Mouse (Mus musculus): ENCODE results near the gene Cyb561. TPM values are rescaled to one million over a fixed set of nuclear protein-coding genes. Genes with fewer than 3 reads are reported as not detected.

Gene Cyb561
- total RNA-seq, 2 experiments from 2014 or later, result 5.8 to 6.6 TPM

GRCm38 (mm10) chr11:105952111-105952510 lies 1.0 kb downstream of the Cyb561 start:
- DNase-seq, result no peak

- DNase-seq, result no peak
These were observed 1.5 kb downstream of the Cyb561 start for GRCm38 (mm10) chr11:105951601-105952044.

GRCm38 (mm10) chr11:105950519-105950918 lies 2.6 kb downstream of the Cyb561 start:
- DNase-seq, result no peak

- DNase-seq, result no peak
These were observed 4.9 kb downstream of the Cyb561 start for GRCm38 (mm10) chr11:105948255-105948654.

- no peak for DNase-seq
These were observed 6.4 kb downstream of the Cyb561 start for GRCm38 (mm10) chr11:105946694-105947154.

GRCm38 (mm10) chr11:105944770-105945672 lies 8.1 kb downstream of the Cyb561 start:
- DNase-seq, result no peak

GRCm38 (mm10) chr11:105944126-105944621 lies 9.0 kb downstream of the Cyb561 start:
- DNase-seq, result peak; percentile 51

- DNase-seq, result peak; percentile 50
These were observed 9.7 kb downstream of the Cyb561 start for GRCm38 (mm10) chr11:105943133-105944102.

GRCm38 (mm10) chr11:105941973-105942372 lies 11.2 kb downstream of the Cyb561 start:
- no peak for DNase-seq

GRCm38 (mm10) chr11:105938771-105939170 lies 14.4 kb downstream of the Cyb561 start:
- DNase-seq, result no peak

GRCm38 (mm10) chr11:105936974-105937373 lies 16.2 kb downstream of the Cyb561 start:
- DNase-seq, result no peak

GRCm38 (mm10) chr11:105936200-105936599 lies 16.9 kb downstream of the Cyb561 start:
- peak; percentile 89 for DNase-seq

- no peak for DNase-seq
These were observed 17.6 kb downstream of the Cyb561 start for GRCm38 (mm10) chr11:105935496-105935895.

GRCm38 (mm10) chr11:105934816-105935215 lies 18.3 kb downstream of the Cyb561 start:
- no peak for DNase-seq

GRCm38 (mm10) chr11:105934303-105934711 lies 18.8 kb downstream of the Cyb561 start:
- no peak for DNase-seq

- no peak for DNase-seq
These were observed 19.4 kb downstream of the Cyb561 start for GRCm38 (mm10) chr11:105933746-105934145.

- no peak for DNase-seq
These were observed 21.8 kb downstream of the Cyb561 start for GRCm38 (mm10) chr11:105931380-105931779.

- no peak for DNase-seq
These were observed 25.0 kb downstream of the Cyb561 start for GRCm38 (mm10) chr11:105928171-105928570.

- peak; percentile 66 for DNase-seq
These were observed 25.8 kb downstream of the Cyb561 start for GRCm38 (mm10) chr11:105927065-105928030.

GRCm38 (mm10) chr11:105922769-105923663 lies 30.1 kb downstream of the Cyb561 start:
- no peak for DNase-seq

Data from gastrocnemius, postnatal 10 days (tissue).